Mouse (Mus musculus): ENCODE data around the gene Ttc39b. TPM values are rescaled to one million over a fixed set of nuclear protein-coding genes. Genes with fewer than 3 reads are reported as not detected.

The Ttc39b gene
- total RNA-seq, 1 experiment from 2014 or later, result 5.8 TPM

DNA sequence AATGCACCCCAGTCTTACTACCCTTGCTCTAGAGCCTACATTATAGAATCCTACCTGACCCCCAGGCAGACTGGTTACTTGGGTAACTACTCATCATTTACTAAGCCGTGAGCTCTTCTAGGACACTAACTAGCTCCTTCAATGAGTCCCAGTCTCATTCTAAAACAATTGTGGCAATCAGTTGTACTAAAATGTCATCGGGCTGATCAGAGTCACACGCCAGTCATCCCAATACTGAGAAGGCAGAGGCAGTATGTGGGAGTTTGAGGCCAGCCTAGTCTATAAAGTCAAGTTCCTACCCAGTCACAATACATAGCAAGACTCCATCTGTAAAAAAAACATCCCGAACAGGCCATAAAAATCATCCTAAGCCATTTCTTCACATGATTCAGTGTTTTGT is 4.3 kb downstream of the Ttc39b start:
- no peak for ATAC-seq (replicated peaks; ENCODE audit: low read depth, poor library complexity, severe bottlenecking)

DNA sequence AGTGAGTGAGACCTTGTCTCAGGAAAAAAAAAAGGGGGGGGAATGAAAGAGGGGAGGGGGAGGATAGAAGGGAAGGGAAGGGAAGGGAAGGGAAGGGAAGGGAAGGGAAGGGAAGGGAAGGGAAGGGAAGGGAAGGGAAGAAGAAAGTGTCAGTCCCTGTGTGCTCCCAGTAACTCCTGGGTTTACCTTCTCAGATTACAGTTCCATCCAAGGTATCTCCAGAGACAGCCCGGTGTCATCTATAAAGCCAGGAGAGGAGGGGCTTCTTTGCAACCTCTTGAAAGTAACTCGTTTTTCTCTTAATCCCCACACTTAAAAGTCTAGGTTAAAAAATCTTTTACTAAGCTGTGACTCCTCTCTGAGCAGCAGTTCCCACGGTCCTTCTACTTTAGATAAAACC is 5.3 kb downstream of the Ttc39b start:
- ATAC-seq (replicated peaks; ENCODE audit: low read depth, poor library complexity, severe bottlenecking), result no peak

DNA sequence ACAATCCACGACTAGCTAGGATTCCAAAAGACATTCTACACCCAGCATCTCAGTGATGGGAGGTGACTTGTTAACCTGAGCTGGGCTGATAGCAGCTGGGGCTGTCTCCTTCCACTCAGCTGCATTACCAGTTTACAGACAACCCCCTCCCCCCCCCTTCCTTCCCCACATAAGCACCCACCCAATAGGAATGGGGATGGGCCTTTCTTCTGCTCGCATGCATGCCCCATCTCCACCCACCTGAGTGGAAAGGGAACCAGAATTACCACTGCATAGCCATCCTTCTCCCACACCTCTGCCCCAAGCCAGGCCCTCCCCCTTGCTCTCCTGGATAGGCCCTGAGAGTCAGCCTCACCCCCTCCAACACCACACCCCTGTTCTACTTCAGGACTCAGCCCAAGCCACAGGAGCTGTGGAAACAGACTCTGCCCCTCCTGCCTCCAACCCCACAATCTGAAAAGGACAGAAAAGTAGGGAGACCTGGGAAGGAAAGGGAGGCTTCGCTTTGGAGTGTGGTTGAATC is 6.2 kb downstream of the Ttc39b start:
- ATAC-seq (replicated peaks; ENCODE audit: low read depth, poor library complexity, severe bottlenecking), result no peak

DNA sequence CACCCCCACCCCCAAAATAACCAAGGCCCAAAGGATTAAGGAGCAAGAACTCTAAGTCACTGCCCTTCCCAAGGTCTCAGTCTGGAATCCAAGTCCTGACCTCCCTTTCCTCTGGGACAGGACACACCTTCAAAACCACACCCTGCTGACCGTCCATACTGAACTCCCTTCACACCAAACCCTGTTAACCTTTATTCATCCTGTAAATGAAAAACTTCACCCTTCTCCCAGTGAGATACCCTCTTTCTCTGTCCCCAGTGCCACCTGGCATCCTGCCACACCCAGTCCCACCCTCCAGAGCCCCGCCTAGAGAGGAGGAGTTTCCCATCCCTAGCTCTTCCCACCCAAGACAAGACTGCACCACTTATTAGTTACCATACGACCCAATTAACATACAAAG is 7.3 kb downstream of the Ttc39b start:
- ATAC-seq (replicated peaks; ENCODE audit: low read depth, poor library complexity, severe bottlenecking), result no peak

DNA sequence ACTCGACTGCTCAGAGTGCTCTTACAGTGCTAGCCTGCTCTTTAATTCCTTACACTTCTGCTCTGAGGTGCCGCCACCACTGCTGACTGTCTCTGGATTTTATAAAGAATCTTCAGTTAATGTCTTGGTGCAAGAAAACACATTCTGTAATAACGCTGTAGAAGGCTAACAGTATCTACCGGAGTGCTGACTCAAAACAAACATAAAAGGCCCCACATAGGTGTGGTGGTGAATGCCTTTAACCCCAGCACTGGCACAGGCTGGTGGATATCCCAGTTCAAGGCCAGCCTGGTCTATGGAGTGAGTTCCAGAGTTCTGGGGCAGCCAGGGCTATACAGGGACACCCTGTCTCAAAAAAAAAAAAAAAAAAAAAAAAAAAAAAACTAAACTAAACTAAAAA is 8.1 kb downstream of the Ttc39b start:
- 0 out of 2 replicates have a peak, but pooled peaks have one; percentile 1 for ATAC-seq (replicated peaks; ENCODE audit: low read depth, poor library complexity, severe bottlenecking)

DNA sequence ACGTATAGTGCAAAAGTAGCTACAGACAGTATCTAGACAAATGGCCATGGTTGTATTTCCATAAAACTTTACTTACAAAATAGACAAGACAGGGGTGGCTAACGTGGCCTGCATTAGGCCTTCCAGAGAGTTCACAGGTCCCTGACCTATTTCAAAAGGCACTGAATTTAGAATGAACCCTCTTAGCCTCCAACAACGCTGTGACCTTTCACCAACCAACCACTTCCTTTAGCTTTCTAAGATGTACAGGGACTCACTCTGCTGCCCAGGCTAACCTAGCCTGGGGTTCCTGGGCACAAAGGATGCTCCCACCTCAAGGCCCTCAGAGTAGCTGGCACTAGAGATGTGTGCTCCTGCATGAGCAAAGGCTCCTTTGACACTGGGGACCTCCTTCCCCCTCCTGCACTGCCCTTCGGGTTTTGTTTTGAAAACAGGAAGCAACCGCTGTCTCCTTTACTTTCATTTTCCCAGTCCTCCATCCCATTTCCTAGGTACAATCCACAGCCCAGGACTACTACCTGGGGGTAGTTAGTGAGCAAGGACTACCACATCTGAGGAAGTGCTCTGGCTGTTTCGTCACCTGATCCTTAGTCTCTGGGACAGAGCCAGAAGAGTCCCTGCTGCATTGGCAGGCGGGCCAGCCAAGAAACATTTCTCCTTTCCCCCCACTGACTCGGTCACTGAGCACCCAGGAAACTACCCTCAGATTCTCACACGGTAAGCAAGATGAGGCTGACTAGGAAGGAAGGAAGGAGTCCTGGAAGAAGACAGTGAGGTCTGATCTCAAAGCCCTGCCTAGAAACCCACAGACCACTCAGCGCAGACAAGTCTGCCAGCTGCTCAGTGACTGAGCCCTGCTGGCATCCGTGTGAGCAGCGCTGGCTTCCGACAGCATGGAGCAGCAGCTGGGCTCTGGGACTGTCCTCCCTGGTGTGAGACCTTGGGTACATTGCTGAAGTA is 8.9 kb downstream of the Ttc39b start:
- peak; percentile 78 for ATAC-seq (replicated peaks; ENCODE audit: low read depth, poor library complexity, severe bottlenecking)

DNA sequence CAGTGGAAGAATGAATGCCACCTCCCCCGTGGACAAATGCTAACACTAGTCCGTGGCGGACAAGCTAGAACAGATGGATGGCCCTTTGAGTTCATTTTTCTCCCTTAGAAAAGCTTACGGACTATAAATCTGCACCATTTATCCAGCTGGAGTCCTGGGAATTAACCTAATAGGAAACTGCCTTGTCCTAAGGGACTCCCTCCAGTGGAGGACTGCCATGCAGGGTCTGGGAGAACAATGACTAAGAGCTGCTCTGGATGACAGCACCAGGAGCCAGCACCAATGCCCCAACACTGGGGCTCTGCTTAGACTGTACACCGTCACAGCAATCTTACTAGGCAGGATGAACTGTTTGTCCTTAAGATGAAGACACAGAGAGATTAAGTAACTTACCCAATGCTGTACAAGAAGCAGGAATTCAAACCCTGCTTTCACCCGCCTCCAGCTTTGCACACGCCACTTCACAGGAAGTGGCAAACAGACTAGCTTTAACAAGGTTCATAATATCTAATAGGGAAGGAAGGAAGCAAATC is 9.7 kb downstream of the Ttc39b start:
- peak; percentile 28; the same call in 1 of the 2 replicates for ATAC-seq (replicated peaks; ENCODE audit: low read depth, poor library complexity, severe bottlenecking)

DNA sequence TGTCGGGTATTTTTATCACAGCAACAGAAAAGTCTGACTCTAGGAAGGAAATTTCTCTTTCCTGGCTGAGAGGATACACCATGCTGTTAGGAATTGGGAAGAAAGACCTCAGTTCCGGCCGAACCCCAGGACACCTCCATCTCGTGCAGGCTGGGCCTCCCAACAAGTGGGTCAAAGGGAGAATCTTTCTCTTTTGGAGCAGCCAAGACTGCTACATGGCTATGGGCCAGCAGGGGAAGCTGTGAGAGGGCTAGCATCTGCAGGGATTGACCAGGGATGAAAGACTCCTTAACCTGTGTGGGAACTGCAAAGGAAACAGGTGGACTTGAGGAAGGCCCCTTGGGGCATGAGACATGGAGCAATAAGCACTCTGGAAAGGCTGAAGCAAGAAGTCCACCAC is 11.7 kb downstream of the Ttc39b start:
- ATAC-seq (replicated peaks; ENCODE audit: low read depth, poor library complexity, severe bottlenecking), result no peak

DNA sequence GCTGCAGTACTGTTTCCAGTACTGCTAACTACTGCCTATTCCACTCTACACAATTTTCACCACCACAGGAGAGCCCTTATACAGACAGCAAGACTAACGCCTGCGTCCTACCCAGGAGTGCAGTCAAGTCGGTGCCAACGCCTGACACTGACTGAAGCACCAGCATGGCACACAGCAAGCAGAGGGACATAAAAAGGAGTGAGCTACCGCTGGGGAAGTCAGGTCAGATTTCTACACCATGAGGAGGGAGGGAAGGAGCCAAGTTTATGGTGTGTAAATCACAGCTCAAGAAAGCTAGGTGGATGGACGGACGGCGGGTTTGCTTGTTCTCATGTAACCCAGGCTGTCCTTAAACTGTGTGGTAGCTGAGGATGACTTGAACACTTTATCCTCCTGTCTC is 12.6 kb downstream of the Ttc39b start:
- ATAC-seq (replicated peaks; ENCODE audit: low read depth, poor library complexity, severe bottlenecking), result no peak

DNA sequence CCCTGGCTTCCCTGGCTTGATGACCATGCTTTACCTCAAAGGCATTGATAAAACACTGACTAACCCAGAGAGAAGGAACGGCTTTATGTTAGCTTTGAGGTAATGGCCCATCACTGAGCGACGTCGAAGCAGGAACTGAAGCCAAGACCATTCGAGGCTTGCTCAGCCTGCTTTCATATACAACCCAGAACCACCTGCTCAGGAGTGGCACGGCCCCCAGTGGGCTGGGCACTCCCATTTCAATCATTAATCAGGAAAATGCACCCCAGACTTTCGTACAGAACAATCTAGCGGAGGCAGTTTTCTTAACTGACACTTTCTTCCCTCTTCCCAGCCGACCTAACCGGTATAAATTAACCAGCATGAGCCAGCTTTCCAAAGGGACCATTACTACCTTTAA is 13.1 kb downstream of the Ttc39b start:
- no peak for ATAC-seq (replicated peaks; ENCODE audit: low read depth, poor library complexity, severe bottlenecking)

DNA sequence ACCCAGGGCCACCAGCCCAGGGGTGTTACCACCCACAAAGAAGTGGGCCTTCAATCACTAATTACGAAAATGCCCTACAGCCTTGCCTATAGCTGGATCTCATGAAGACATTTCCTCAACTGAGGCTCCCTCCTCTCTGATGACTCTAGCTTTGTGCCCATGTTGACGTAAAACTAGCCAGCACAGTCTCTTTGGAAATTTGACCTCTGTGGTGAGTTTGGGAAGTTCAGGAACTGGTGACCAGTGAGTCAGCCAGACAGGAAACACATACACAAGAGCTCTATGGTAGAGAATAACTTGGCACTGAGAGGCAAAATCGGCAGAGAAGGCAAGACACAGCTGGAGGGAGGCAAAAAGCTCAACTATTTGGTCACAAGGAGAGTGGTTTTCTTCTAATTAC is 15.1 kb downstream of the Ttc39b start:
- no peak for ATAC-seq (replicated peaks; ENCODE audit: low read depth, poor library complexity, severe bottlenecking)

DNA sequence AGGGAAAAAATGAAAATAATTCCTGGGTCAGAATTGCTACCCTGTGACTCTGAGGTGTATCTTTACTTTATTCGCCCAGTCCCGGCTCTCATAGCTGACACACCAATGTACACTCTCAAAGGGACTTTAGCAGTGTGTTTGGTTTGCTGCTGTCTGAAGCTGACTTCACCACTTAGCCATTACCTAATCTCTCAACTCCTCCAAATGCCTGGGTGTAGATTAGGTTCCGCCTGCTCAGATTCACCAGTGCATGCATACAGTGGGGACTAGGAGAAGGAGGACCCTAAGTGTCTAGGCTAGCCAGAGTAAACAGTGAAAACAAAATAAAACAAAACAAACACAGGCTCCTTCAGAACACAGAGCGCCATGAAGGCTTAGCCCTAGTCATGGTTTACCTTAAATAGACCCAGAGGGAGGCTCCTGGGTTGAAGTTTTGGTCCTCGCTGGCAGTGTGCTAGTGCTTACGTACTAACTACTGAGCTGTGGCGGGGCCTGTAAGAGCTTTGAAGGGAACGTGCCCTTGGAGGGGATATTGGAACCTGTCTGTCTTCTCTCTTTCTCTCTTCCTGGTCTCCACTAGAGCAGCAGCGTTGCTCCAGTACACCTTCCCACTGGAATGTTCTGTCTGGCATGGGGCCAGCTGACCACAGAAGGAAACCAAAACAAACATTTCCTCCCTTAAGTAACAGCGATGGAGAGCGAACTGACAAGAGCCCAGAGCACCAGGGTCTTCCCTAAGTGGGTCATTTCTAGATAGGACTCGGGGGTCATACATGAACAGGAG is 16.2 kb downstream of the Ttc39b start:
- no peak for ATAC-seq (replicated peaks; ENCODE audit: low read depth, poor library complexity, severe bottlenecking)

DNA sequence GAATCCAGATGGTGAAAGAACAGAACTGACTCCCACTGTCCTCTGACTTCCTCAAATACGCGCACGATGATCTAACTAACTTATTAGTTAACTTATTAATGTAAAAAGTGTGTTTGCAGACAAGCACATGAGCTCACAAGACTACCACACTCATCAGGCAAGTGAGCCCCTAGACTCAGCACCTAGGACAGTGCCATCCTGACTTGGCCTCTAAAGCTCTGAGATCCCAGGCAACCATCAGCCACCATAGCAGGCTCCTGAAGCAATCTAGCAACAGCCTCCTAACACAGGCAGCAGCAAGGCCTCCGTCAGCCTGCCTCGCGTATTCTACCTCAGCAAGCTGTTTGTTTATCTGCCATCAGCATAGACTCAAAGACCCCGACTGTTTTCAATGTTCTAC is 17.2 kb downstream of the Ttc39b start:
- ATAC-seq (replicated peaks; ENCODE audit: low read depth, poor library complexity, severe bottlenecking), result no peak

DNA sequence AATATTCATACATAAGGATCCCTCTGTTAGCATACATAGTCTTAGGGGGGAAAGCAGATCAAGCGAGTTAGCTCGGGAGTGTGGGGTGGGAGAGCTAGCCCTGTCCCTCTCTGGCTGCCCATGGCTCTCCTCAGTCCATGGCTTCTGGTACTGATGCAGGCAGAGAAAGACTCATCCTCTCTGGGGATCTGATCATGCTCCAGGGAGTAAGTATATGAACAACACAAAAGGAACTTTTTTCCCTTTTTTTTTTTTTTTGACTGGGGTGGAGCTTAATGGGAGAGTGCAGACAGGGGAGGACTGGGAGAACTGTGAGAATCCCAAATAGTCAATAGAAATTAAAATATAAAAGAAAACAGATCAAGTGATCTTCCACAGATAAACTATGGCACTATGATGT is 19.0 kb downstream of the Ttc39b start:
- ATAC-seq (replicated peaks; ENCODE audit: low read depth, poor library complexity, severe bottlenecking), result no peak

DNA sequence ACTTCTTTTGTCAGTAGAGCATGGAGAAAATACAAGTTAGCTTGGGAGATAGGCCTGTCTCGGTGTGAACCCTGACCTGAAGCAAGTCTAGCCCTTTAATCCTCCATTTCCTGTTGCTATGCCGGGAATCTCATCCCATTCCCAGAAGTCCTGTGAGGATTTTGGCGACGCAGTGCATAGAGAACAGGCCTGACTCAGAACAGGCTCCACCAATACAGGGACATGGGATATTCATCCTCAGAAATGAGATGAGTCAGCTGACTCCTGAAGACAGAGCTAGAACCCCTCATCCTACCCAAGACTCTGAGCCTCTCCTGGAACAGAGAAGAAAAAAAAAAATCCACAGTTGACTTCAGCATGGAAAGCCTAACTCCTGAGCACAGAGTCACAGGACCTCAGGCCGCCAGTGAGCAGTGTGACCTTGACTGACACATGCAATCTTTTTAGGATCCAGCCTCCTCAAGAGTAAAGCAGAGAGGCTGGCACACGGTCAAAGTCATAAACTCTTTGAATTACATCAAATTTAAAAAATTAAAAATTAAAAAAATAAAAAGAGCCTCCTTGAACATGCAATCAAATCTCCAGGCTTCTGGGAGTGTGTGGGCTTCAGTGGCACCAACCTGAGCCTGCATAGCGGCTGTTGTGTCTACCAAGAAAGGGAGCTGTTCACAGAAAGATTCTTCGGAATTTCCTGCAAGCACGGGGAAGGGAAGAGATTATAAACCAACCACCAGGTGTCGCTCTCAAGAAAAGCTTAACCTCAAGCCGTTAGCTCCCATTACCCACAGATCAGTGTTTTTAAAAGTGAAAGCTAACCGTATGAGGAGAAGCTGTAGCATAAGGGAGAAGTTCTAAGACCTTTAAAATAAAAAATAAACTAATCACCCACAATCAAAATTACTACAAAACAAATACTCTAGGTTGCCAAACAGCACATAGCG is 20.9 kb downstream of the Ttc39b start:
- peak; percentile 99 for ATAC-seq (replicated peaks; ENCODE audit: low read depth, poor library complexity, severe bottlenecking)

DNA sequence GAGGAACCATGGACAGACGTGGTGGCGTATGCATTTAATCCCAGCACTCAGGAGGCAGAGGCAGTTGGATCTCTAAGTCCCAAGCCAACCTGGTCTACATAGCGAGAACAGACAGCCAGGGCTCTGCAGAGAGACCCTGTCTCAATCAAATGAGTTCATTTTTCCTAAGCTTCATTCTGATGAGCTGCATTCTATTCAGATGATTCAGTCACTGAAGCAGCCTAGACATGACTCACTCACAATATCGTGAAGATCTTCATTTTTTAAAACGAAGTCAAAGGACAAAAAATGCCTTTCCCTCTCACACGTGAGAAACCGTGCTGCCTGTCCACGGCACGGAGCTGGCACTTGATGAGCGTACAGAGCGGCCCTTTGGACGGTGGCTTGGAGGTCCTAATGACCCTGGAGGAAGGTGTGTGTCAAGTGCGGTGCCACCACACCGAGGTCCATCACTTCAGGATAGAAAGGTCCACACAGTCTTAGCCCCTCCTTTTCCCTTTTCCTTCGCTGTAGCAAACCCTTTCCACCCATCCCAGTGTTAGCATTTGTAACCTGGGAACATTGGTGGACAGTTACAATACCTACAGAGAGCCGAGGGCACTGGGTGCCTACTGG is 21.8 kb downstream of the Ttc39b start:
- no peak for ATAC-seq (replicated peaks; ENCODE audit: low read depth, poor library complexity, severe bottlenecking)

DNA sequence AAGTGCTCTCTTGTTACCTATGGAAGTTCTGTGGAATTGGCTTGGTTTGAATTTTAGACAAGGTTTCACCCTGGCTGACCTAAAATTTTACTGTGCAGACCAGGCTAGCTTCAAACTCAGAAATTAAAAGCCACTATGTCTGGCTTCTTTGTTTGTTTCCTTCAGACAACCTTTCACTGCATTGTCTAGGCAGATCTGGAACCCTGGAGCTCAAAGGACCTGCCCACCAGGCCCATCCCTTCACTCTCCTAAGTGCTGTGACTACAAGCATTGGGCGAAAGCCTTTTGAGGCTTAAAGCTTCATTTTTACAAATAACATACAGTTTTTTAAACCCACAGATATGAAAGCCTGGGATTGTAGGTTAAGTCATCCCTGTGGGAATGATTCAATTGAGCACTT is 22.3 kb downstream of the Ttc39b start:
- no peak for ATAC-seq (replicated peaks; ENCODE audit: low read depth, poor library complexity, severe bottlenecking)

DNA sequence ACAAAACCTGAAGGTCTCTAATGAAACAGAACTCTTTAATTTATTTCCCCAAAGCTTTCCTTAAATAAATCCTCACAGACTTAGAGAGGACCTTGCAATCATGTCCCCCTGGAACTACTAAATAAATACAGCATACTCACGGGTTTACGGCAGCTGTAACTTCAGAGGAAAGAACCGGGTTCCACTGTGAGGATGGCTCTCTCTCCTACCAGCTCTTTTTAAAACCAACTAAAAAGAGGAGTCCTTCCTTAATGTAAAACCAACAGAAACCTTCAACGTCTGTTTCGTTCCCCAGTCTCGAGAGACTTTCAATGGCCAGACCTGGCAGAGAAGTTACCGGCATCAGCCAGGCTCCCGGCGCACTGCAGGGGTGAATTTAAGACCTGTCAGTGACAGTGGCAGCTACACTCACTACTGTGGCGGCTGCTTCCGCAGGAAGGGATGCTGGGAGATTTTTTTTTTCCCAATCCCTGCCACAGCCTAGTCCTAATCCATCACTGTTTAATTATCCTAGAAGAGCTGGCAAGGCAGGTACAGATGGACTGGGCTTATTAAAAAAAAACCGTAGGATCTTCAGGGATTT is 39.2 kb downstream of the Ttc39b start:
- ATAC-seq (replicated peaks; ENCODE audit: low read depth, poor library complexity, severe bottlenecking), result peak; percentile 62
